Mouse (Mus musculus): Measurements from ENCODE around the gene Gpc6. TPM values are rescaled to one million over a fixed set of nuclear protein-coding genes. Genes with fewer than 3 reads are reported as not detected.
A peak's percentile ranks its signal among the peaks of the same experiment; 100 is the strongest.

Gene Gpc6
- polyA plus RNA-seq, 1 experiment from 2014 or later = 37.6 TPM

DNA sequence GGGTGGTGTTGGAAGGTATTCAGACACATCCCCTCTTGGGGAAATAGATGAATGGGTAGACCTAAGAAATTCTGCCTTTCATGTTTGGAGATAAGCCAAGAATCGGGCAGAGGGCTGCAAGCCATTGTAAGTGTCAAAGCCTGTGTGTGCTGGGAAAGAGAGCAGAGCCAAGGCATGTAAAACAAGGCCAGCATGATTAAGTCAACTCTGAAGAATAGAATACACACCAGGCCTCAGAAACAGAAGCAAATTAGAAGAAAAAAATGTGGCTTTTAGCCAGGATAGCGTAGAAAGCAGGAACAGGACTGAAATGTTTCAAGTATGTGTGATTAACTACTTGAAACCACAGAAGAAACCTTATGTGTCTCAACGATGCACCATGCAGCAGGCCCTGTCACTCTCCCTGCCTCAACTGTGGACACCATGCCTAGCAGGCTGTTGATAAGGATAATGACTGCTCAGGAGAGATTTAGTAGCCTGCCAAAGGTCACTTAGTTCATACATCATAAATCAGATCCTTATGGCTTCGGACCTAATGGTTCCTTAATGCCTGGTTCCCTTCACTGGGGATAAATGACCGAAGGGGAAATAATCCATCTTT is 756.3 kb downstream of the Gpc6 start:
- Histone ChIP-seq H3K4me1 (replicated peaks) (peaks cover 13% of the 10 kb centered on the region; the same call in 1 of the 2 replicates), H3K27me3 (replicated peaks) (no peaks in the 10 kb centered on the region), H3K27ac (no peak overlapping the region), H3K36me3 (no peaks in the 10 kb centered on the region), H3K4me3 (replicated peaks) (no peak overlapping the region), H3K4me2 (replicated peaks) (no peak overlapping the region), H3K9ac (no peak overlapping the region), H3K9me3 (no peaks in the 10 kb centered on the region)
- 14% methylated on average over 5 of the region's 5 CpGs for WGBS
- peak; percentile 70 for ATAC-seq

GRCm38 (mm10) chr14:117683149-117683548 is 758.0 kb downstream of the Gpc6 start:
- no peaks in the 10 kb centered on the region for H3K36me3 ChIP-seq
- 92% methylated on average over 4 of the region's 4 CpGs for WGBS
- no peak overlapping the region for H3K4me2 ChIP-seq (replicated peaks)
- no peak overlapping the region for H3K27ac ChIP-seq
- ATAC-seq = no peak
- H3K9me3 ChIP-seq = no peaks in the 10 kb centered on the region
- no peak overlapping the region for H3K9ac ChIP-seq
- no peaks in the 10 kb centered on the region for H3K27me3 ChIP-seq (replicated peaks)
- H3K4me1 ChIP-seq (replicated peaks) = peaks cover 13% of the 10 kb centered on the region; the same call in 1 of the 2 replicates
- H3K4me3 ChIP-seq (replicated peaks) = no peak overlapping the region

- Histone ChIP-seq H3K4me1 (replicated peaks) (no peaks in the 10 kb centered on the region), H3K9me3 (no peaks in the 10 kb centered on the region), H3K36me3 (no peaks in the 10 kb centered on the region), H3K4me2 (replicated peaks) (no peak overlapping the region), H3K9ac (no peak overlapping the region), H3K4me3 (replicated peaks) (no peak overlapping the region), H3K27me3 (replicated peaks) (no peaks in the 10 kb centered on the region), H3K27ac (no peak overlapping the region)
- no peak for ATAC-seq
- 91% methylated on average over 6 of the region's 6 CpGs for WGBS
Observed at GRCm38 (mm10) chr14:117689848-117690247, 764.7 kb downstream of the Gpc6 start.

GRCm38 (mm10) chr14:117695565-117695964 is 770.5 kb downstream of the Gpc6 start:
- Histone ChIP-seq H3K9me3 (no peaks in the 10 kb centered on the region), H3K36me3 (no peaks in the 10 kb centered on the region), H3K4me1 (replicated peaks) (no peaks in the 10 kb centered on the region), H3K4me2 (replicated peaks) (no peak overlapping the region), H3K27ac (no peak overlapping the region), H3K4me3 (replicated peaks) (no peak overlapping the region), H3K9ac (no peak overlapping the region), H3K27me3 (replicated peaks) (no peaks in the 10 kb centered on the region)
- no peak for ATAC-seq
- WGBS = 89% methylated on average over 8 of the region's 8 CpGs

DNA sequence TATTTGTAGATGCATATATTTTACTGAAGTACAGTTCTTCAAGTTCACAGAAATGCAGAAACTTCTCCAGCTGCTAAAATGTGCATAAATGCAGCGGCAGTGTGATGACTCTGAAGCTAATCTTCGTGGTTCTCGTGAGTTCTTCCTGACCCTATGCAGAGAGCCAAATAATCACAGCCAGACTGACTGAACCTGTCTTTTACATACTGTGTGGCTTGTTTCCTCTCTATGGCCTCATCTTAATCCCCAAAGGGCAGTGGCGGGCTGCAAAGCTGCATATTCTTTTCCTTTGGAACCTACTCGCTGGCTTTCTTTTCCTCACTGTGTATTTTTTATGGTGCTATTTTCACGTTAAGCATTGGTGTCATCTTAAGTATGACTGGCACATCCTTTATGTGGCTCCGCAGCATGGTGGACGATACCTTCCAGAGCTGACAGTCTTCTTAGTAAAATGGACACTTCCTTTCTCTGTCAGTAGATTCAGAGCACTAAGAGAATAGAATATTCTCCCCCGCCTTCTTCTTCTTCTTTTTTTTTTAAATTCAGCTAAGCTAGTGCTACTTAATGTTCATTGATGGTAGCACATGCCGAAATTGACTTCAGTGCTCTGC is 775.7 kb downstream of the Gpc6 start:
- ATAC-seq = no peak
- 88% methylated on average over 10 of the region's 10 CpGs for WGBS
- Histone ChIP-seq H3K4me1 (replicated peaks) (no peaks in the 10 kb centered on the region), H3K27me3 (replicated peaks) (no peaks in the 10 kb centered on the region), H3K27ac (no peak overlapping the region), H3K4me2 (replicated peaks) (no peak overlapping the region), H3K9ac (no peak overlapping the region), H3K9me3 (no peaks in the 10 kb centered on the region), H3K36me3 (no peaks in the 10 kb centered on the region), H3K4me3 (replicated peaks) (no peak overlapping the region)

DNA sequence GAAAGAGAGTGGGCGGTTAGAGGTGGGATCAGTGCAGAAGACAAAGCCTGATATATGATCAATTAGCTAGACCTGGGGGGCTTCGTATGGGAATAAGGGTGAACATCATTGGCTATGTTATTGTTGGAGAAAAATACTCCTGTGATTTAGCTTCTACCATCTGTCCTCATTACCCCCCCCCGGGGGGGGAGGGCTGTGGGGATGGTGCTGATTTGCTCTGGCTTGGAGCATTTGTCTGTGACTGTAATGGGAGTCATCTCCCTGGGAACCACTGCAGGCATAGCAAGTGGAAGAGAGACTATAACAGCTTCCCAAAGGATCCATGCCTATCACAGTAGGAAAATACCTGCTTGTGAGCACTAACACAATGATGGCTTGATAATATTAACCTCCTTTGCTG is 783.7 kb downstream of the Gpc6 start:
- H3K4me3 ChIP-seq (replicated peaks) = no peak overlapping the region
- WGBS = 86% methylated on average over 3 of the region's 3 CpGs
- H3K9ac ChIP-seq = no peak overlapping the region
- H3K27me3 ChIP-seq (replicated peaks) = no peaks in the 10 kb centered on the region
- no peak overlapping the region for H3K4me2 ChIP-seq (replicated peaks)
- peaks cover 3% of the 10 kb centered on the region; the same call in 1 of the 2 replicates for H3K4me1 ChIP-seq (replicated peaks)
- H3K27ac ChIP-seq = no peak overlapping the region
- H3K9me3 ChIP-seq = no peaks in the 10 kb centered on the region
- H3K36me3 ChIP-seq = no peaks in the 10 kb centered on the region
- no peak for ATAC-seq

GRCm38 (mm10) chr14:117710463-117710911 is 785.4 kb downstream of the Gpc6 start:
- Histone ChIP-seq H3K36me3 (no peaks in the 10 kb centered on the region), H3K4me3 (replicated peaks) (no peak overlapping the region), H3K27ac (no peak overlapping the region), H3K27me3 (replicated peaks) (no peaks in the 10 kb centered on the region), H3K9ac (no peak overlapping the region), H3K9me3 (no peaks in the 10 kb centered on the region), H3K4me2 (replicated peaks) (no peak overlapping the region), H3K4me1 (replicated peaks) (peaks cover 3% of the 10 kb centered on the region; the same call in 1 of the 2 replicates)
- no peak for ATAC-seq
- 50% methylated on average over 10 of the region's 10 CpGs for WGBS

GRCm38 (mm10) chr14:117712311-117712710 is 787.2 kb downstream of the Gpc6 start:
- peaks cover 3% of the 10 kb centered on the region; the same call in 1 of the 2 replicates for H3K4me1 ChIP-seq (replicated peaks)
- no peaks in the 10 kb centered on the region for H3K36me3 ChIP-seq
- WGBS = 90% methylated on average over 7 of the region's 7 CpGs
- no peak overlapping the region for H3K9ac ChIP-seq
- no peaks in the 10 kb centered on the region for H3K27me3 ChIP-seq (replicated peaks)
- ATAC-seq = no peak
- H3K4me2 ChIP-seq (replicated peaks) = no peak overlapping the region
- H3K9me3 ChIP-seq = no peaks in the 10 kb centered on the region
- H3K4me3 ChIP-seq (replicated peaks) = no peak overlapping the region
- no peak overlapping the region for H3K27ac ChIP-seq

DNA sequence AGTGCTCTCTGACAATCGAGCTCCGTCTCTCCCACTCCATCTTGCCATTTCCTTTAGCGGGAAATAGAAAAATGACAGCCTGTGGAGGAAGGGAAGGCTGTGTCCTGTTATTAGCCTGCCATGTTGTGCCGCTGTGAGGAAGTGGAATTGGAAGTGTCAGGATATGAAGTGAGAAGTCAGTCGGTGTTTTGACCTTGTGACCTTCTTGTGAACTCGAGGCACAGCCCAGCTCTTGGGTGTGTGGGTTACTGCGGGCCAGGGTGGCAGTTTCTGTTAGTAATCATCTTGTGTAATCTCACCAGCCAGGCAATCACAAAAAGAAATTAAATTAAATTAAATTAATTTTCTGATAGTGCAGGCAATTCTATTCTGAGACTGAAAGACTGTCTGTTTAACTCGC is 789.0 kb downstream of the Gpc6 start:
- H3K27me3 ChIP-seq (replicated peaks) = no peaks in the 10 kb centered on the region
- 49% methylated on average over 8 of the region's 8 CpGs for WGBS
- no peak overlapping the region for H3K4me2 ChIP-seq (replicated peaks)
- H3K9me3 ChIP-seq = no peaks in the 10 kb centered on the region
- peaks cover 3% of the 10 kb centered on the region; the same call in 1 of the 2 replicates for H3K4me1 ChIP-seq (replicated peaks)
- no peak for ATAC-seq
- no peak overlapping the region for H3K4me3 ChIP-seq (replicated peaks)
- H3K27ac ChIP-seq = no peak overlapping the region
- no peaks in the 10 kb centered on the region for H3K36me3 ChIP-seq
- no peak overlapping the region for H3K9ac ChIP-seq

GRCm38 (mm10) chr14:117716305-117716704 is 791.2 kb downstream of the Gpc6 start:
- 77% methylated on average over 3 of the region's 3 CpGs for WGBS
- ATAC-seq = no peak
- H3K27ac ChIP-seq = no peak overlapping the region
- no peaks in the 10 kb centered on the region for H3K27me3 ChIP-seq (replicated peaks)
- H3K36me3 ChIP-seq = no peaks in the 10 kb centered on the region
- H3K9ac ChIP-seq = no peak overlapping the region
- no peak overlapping the region for H3K4me3 ChIP-seq (replicated peaks)
- no peak overlapping the region for H3K4me2 ChIP-seq (replicated peaks)
- no peaks in the 10 kb centered on the region for H3K4me1 ChIP-seq (replicated peaks)
- H3K9me3 ChIP-seq = no peaks in the 10 kb centered on the region

DNA sequence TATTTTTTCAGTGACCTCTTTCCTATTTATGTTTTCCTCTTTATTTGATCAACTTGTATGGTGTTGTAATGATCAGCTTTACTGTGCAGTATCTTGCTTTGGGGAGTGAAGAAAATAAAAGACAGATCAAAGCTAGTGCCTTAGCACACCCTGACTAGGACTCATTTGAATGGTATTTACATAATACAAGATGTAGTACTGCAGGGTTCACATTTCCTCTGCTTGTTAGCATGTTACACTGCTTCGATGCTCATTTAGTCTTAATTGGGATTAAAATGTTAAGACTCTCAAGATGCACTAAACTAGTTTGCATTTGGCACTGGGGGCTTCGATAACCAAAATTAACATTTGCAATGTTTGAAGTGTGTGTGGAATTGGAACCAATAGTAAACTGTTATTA is 803.6 kb downstream of the Gpc6 start:
- Histone ChIP-seq H3K4me1 (replicated peaks) (no peaks in the 10 kb centered on the region), H3K4me2 (replicated peaks) (no peak overlapping the region), H3K27me3 (replicated peaks) (no peaks in the 10 kb centered on the region), H3K36me3 (no peaks in the 10 kb centered on the region), H3K4me3 (replicated peaks) (no peak overlapping the region), H3K9me3 (no peaks in the 10 kb centered on the region), H3K27ac (no peak overlapping the region), H3K9ac (no peak overlapping the region)
- ATAC-seq = no peak
- WGBS = 93% methylated on average over 2 of the region's 2 CpGs

DNA sequence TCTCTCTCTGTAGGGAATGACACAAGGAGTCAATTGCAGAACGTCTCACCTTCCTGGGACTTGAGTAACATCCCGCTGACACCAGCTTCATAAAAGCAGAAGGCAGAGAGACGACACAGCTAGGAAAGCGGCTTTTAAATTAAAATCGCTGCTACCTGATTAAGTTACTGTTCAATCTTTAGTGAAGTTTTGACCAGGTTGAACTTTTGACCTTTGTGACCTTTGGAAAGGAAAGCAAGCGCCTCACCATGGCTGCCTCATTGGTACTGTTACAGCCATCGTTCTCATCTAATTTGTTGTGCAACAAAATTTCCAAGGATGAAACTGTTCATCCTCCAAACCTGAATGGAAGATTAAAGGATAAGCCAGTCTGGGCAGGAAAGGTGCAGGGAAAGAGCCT is 830.1 kb downstream of the Gpc6 start:
- no peaks in the 10 kb centered on the region for H3K36me3 ChIP-seq
- 85% methylated on average over 7 of the region's 7 CpGs for WGBS
- no peaks in the 10 kb centered on the region for H3K9me3 ChIP-seq
- H3K9ac ChIP-seq = no peak overlapping the region
- no peak overlapping the region for H3K27ac ChIP-seq
- no peak for ATAC-seq
- no peak overlapping the region for H3K4me2 ChIP-seq (replicated peaks)
- no peak overlapping the region for H3K4me3 ChIP-seq (replicated peaks)
- H3K4me1 ChIP-seq (replicated peaks) = no peaks in the 10 kb centered on the region
- H3K27me3 ChIP-seq (replicated peaks) = no peaks in the 10 kb centered on the region

- Histone ChIP-seq H3K27me3 (replicated peaks) (no peaks in the 10 kb centered on the region), H3K4me1 (replicated peaks) (no peaks in the 10 kb centered on the region), H3K9me3 (no peaks in the 10 kb centered on the region), H3K9ac (no peak overlapping the region), H3K27ac (no peak overlapping the region), H3K4me2 (replicated peaks) (no peak overlapping the region), H3K36me3 (no peaks in the 10 kb centered on the region), H3K4me3 (replicated peaks) (no peak overlapping the region)
- 89% methylated on average over 7 of the region's 7 CpGs for WGBS
- no peak for ATAC-seq
Observed at GRCm38 (mm10) chr14:117756505-117756904, 831.4 kb downstream of the Gpc6 start.

All from intestine, embryonic 15.5 days (tissue).